ENCODE assay signal across 11 mouse cellular contexts in genomic region chr16:76762619-76763283, GRCm38 (mm10).
A peak's percentile ranks its signal among the peaks of the same experiment; 100 is the strongest.
DNase-seq lines count a peak whose midpoint lies in the region; ATAC-seq and TF ChIP-seq lines count a peak whose summit lies in the region.
"Had no signal": no experiment of that assay in that cellular context is flagged by ENCODE, and none has a peak within 500 bp of the region (broad histone marks: within the 10 kb centered on the region; RNA-seq: fewer than 3 reads in every experiment).

No protein-coding gene starts in this region.

- no peak overlapping the region for H3K4me2 ChIP-seq in embryonic facial prominence, embryonic 11.5 days (ENCODE audit: low read depth, low read length)
- no peak overlapping the region for H3K4me2 ChIP-seq in liver, embryonic 15.5 days
- no peak overlapping the region for H3K4me2 ChIP-seq in intestine, postnatal 0 days (replicated peaks; ENCODE audit: low read depth)
- H3K4me2 ChIP-seq: limb, embryonic 15.5 days had no signal

- no peaks in the 10 kb centered on the region for H3K79me2 ChIP-seq in heart, adult 2 months (replicated peaks; ENCODE audit: control insufficient read depth, insufficient read depth, low read length)

- H3K4me1 ChIP-seq in heart, adult 2 months (ENCODE audit: control insufficient read depth, insufficient read depth, low read length) = peaks cover 2% of the 10 kb centered on the region
- H3K4me1 ChIP-seq in heart, embryonic 10.5 days = peaks cover 6% of the 10 kb centered on the region; the same call in 1 of the 2 replicates
- H3K4me1 ChIP-seq in embryonic facial prominence, embryonic 11.5 days (ENCODE audit: control insufficient read depth, insufficient read depth, low read length) = no peaks in the 10 kb centered on the region
- no peaks in the 10 kb centered on the region; the same call in 1 of the 2 replicates for H3K4me1 ChIP-seq in liver, embryonic 15.5 days (replicated peaks)
- H3K4me1 ChIP-seq in intestine, postnatal 0 days (replicated peaks; ENCODE audit: control insufficient read depth, insufficient read depth, low read length) = no peaks in the 10 kb centered on the region

- TF ChIP-seq EP300 in heart, adult 2 months (IDR thresholded peaks at IDR 0.05; ENCODE audit: insufficient read depth, low read depth, low read length) = no peak

- H3K4me3 ChIP-seq in heart, adult 2 months = no peak overlapping the region
- no peak overlapping the region for H3K4me3 ChIP-seq in heart, embryonic 10.5 days
- no peak overlapping the region for H3K4me3 ChIP-seq in embryonic facial prominence, embryonic 11.5 days (ENCODE audit: low read depth, low read length)
- no peak overlapping the region for H3K4me3 ChIP-seq in liver, embryonic 15.5 days (replicated peaks)
- H3K4me3 ChIP-seq in intestine, postnatal 0 days (ENCODE audit: low read depth, low read length) = no peak overlapping the region
- H3K4me3 ChIP-seq: limb, embryonic 15.5 days had no signal

- peak; percentile 30 to 31 for DNase-seq in heart, adult 2 months
- no peak for DNase-seq in heart, embryonic 10.5 days (ENCODE audit: low spot score)
- peak; percentile 50 for DNase-seq in embryonic facial prominence, embryonic 11.5 days (ENCODE audit: low spot score)
- no peak for DNase-seq in layer of hippocampus, adult 9-10 months (ENCODE audit: low spot score)
- no peak for DNase-seq in urinary bladder, adult 2 months (ENCODE audit: low spot score)
- DNase-seq: cerebellum, adult 11-12 months; right cerebral cortex, postnatal 25 days had no signal

- no peak overlapping the region for H3K9ac ChIP-seq in heart, adult 2 months (ENCODE audit: low read depth, low read length)
- H3K9ac ChIP-seq in embryonic facial prominence, embryonic 11.5 days (replicated peaks; ENCODE audit: low read length) = no peak overlapping the region
- H3K9ac ChIP-seq in liver, embryonic 15.5 days = no peak overlapping the region
- H3K9ac ChIP-seq in intestine, postnatal 0 days (ENCODE audit: low read depth, low read length) = no peak overlapping the region
- H3K9ac ChIP-seq: limb, embryonic 15.5 days had no signal

- H3K27ac ChIP-seq in heart, adult 2 months = no peak overlapping the region
- H3K27ac ChIP-seq in heart, embryonic 10.5 days = no peak overlapping the region
- no peak overlapping the region for H3K27ac ChIP-seq in embryonic facial prominence, embryonic 11.5 days (replicated peaks; ENCODE audit: low read depth, low read length)
- no peak overlapping the region for H3K27ac ChIP-seq in liver, embryonic 15.5 days (replicated peaks)
- no peak overlapping the region for H3K27ac ChIP-seq in intestine, postnatal 0 days (ENCODE audit: low read depth, low read length)
- H3K27ac ChIP-seq: limb, embryonic 15.5 days had no signal

- 18% methylated on average over 8 of the region's 8 CpGs for WGBS in heart, adult 2 months
- whole genome bisulfite sequencing in heart, embryonic 10.5 days = 29% methylated on average over 8 of the region's 8 CpGs
- 5% methylated on average over 8 of the region's 8 CpGs for WGBS in embryonic facial prominence, embryonic 11.5 days
- 8% methylated on average over 8 of the region's 8 CpGs for WGBS in liver, embryonic 15.5 days (ENCODE audit: insufficient replicate concordance)
- 33% methylated on average over 8 of the region's 8 CpGs for WGBS in intestine, postnatal 0 days

- no peak for TF ChIP-seq CTCF in heart, adult 2 months (IDR thresholded peaks at IDR 0.05)
- TF ChIP-seq CTCF in intestine, postnatal 0 days (IDR thresholded peaks at IDR 0.05; ENCODE audit: low read depth) = no peak

- no peaks in the 10 kb centered on the region for H3K9me3 ChIP-seq in heart, embryonic 10.5 days
- H3K9me3 ChIP-seq in embryonic facial prominence, embryonic 11.5 days (replicated peaks; ENCODE audit: control insufficient read depth, low read length) = no peaks in the 10 kb centered on the region
- H3K9me3 ChIP-seq in liver, embryonic 15.5 days (replicated peaks) = no peaks in the 10 kb centered on the region
- no peaks in the 10 kb centered on the region for H3K9me3 ChIP-seq in intestine, postnatal 0 days (ENCODE audit: control insufficient read depth)
- H3K9me3 ChIP-seq: limb, embryonic 15.5 days had no signal

- ATAC-seq in CD4-positive, CD25-positive, alpha-beta regulatory T cell, adult 4 months = peak; percentile 59
- no peak; the same call in 1 of the 2 replicates for ATAC-seq in embryonic facial prominence, embryonic 11.5 days (replicated peaks; ENCODE audit: insufficient number of reproducible peaks, low FRiP score, low TSS enrichment, low read depth)
- 0 out of 2 replicates have a peak, but pooled peaks have one; percentile 44 for ATAC-seq in liver, embryonic 15.5 days (ENCODE audit: insufficient read depth)
- ATAC-seq in intestine, postnatal 0 days = no peak

- intact Hi-C loops in heart, adult 2 months (cut with DNase I) = loop anchor here (10.0 kb wide), 2 partner anchors 388 to 558 kb away; partner anchors contain the start of gene Nrip1

- no peak for TF ChIP-seq POLR2A in heart, adult 2 months (IDR thresholded peaks at IDR 0.05; ENCODE audit: insufficient read depth, low read depth, low read length)

- H3K36me3 ChIP-seq in heart, adult 2 months (ENCODE audit: control insufficient read depth, insufficient read depth, low read length) = no peaks in the 10 kb centered on the region; the same call in 1 of the 2 replicates
- no peaks in the 10 kb centered on the region for H3K36me3 ChIP-seq in heart, embryonic 10.5 days
- no peaks in the 10 kb centered on the region for H3K36me3 ChIP-seq in embryonic facial prominence, embryonic 11.5 days (replicated peaks; ENCODE audit: control insufficient read depth, insufficient read depth, low read depth, low read length)
- H3K36me3 ChIP-seq in liver, embryonic 15.5 days (replicated peaks) = no peaks in the 10 kb centered on the region
- no peaks in the 10 kb centered on the region for H3K36me3 ChIP-seq in intestine, postnatal 0 days (ENCODE audit: control insufficient read depth, insufficient read depth)
- H3K36me3 ChIP-seq: limb, embryonic 15.5 days had no signal

- H3K27me3 ChIP-seq in heart, adult 2 months (ENCODE audit: control insufficient read depth, insufficient read depth, low read length) = no peaks in the 10 kb centered on the region
- no peaks in the 10 kb centered on the region for H3K27me3 ChIP-seq in heart, embryonic 10.5 days (ENCODE audit: insufficient read depth, poor library complexity, severe bottlenecking)
- no peaks in the 10 kb centered on the region for H3K27me3 ChIP-seq in embryonic facial prominence, embryonic 11.5 days (ENCODE audit: control insufficient read depth, insufficient read depth, low read length)
- H3K27me3 ChIP-seq in liver, embryonic 15.5 days = no peaks in the 10 kb centered on the region
- no peaks in the 10 kb centered on the region for H3K27me3 ChIP-seq in intestine, postnatal 0 days (replicated peaks; ENCODE audit: control insufficient read depth, insufficient read depth, low read length)
- H3K27me3 ChIP-seq: limb, embryonic 15.5 days had no signal

Comparison
In these comparisons a context has a peak if more than half of its experiments do, and no peak if none do; other contexts are left out.
1. DNase-seq: peak in heart, adult 2 months (2 of 2) and embryonic facial prominence, embryonic 11.5 days (single experiment); none in heart, embryonic 10.5 days (single experiment), layer of hippocampus, adult 9-10 months (single experiment) and urinary bladder, adult 2 months (single experiment).
2. ATAC-seq: peak in CD4-positive, CD25-positive, alpha-beta regulatory T cell, adult 4 months (single experiment) and liver, embryonic 15.5 days (single experiment); none in embryonic facial prominence, embryonic 11.5 days (single experiment) and intestine, postnatal 0 days (single experiment).